Mouse (Mus musculus) CH12.LX (cell line): ENCODE results near the gene Olfr1277. TPM values are rescaled to one million over a fixed set of nuclear protein-coding genes. Genes with fewer than 3 reads are reported as not detected.

ENCODE experiments used
- DNase-seq: peaks from one replicate; pipeline ENCODE4 v3.0.0-alpha.2; 2013; ENCODE audit errors: extremely low read depth
- H3K27ac ChIP-seq: 2 replicates; pipeline ENCODE4 v1.5.1; 2012; ENCODE audit warnings: low read depth, mild to moderate bottlenecking, control low read depth, moderate library complexity; ENCODE audit not compliant: insufficient read depth
- H3K27me3 ChIP-seq: replicated peaks from 2 replicates; pipeline ENCODE3; 2012; ENCODE audit warnings: inconsistent platforms
- H3K36me3 ChIP-seq, 2 experiments: replicated peaks in 1 of 2; 2 replicates each; pipeline versions ENCODE3 to v1.6.1; 2012; ENCODE audit warnings: inconsistent platforms in 1 of 2, low read length in 1 of 2, mild to moderate bottlenecking in 1 of 2, mixed read lengths in 1 of 2, moderate library complexity in 1 of 2; ENCODE audit not compliant: control insufficient read depth in 1 of 2, insufficient read depth in 1 of 2
- H3K4me1 ChIP-seq, 2 experiments: 2 replicates each; pipeline ENCODE4 v1.6.1; 2012; ENCODE audit warnings: inconsistent platforms in 1 of 2, moderate library complexity in 1 of 2; ENCODE audit not compliant: insufficient read depth in 2 of 2, control insufficient read depth in 1 of 2
- H3K4me2 ChIP-seq: 2 replicates; pipeline ENCODE4 v1.6.1; 2012; ENCODE audit warnings: low read depth, mild to moderate bottlenecking, control low read depth; ENCODE audit not compliant: poor library complexity, insufficient read depth, severe bottlenecking
- H3K4me3 ChIP-seq, 3 experiments: fragments of 150-350 bp in 1 of 3; sonication (generic) in 1 of 3; replicated peaks in 1 of 3; 2 replicates each; pipeline versions ENCODE3 to v1.5.1; 2011 to 2012; ENCODE audit warnings: low read depth in 2 of 3, low read length in 2 of 3, mild to moderate bottlenecking in 2 of 3, moderate library complexity in 2 of 3, control low read depth in 1 of 3, improper control_type of control experiment in 1 of 3, inconsistent platforms in 1 of 3, mixed read lengths in 1 of 3; ENCODE audit not compliant: poor library complexity in 1 of 3
- H3K79me2 ChIP-seq: replicated peaks from 2 replicates; pipeline ENCODE4 v1.6.1; 2012; ENCODE audit warnings: mild to moderate bottlenecking, moderate library complexity; ENCODE audit not compliant: control insufficient read depth, poor library complexity, insufficient read depth, severe bottlenecking; ENCODE audit errors: extremely low read depth
- H3K9ac ChIP-seq: 2 replicates; pipeline ENCODE4 v1.6.1; 2012; ENCODE audit warnings: low read depth, mild to moderate bottlenecking, control low read depth, moderate library complexity; ENCODE audit not compliant: insufficient read depth
- H3K9me3 ChIP-seq: replicated peaks from 2 replicates; pipeline ENCODE3; 2012; ENCODE audit warnings: low read length, inconsistent platforms, mixed read lengths
- CTCF ChIP-seq, 2 experiments: IDR thresholded peaks in 1 of 2; conservative IDR thresholded peaks in 1 of 2; 2 replicates each; pipeline ENCODE4 v1.5.1; 2011 to 2012; ENCODE audit warnings: low read depth in 2 of 2, low read length in 2 of 2, improper control_type of control experiment in 1 of 2, inconsistent platforms in 1 of 2, mild to moderate bottlenecking in 1 of 2, moderate library complexity in 1 of 2
- E2F4 ChIP-seq: IDR thresholded peaks from 2 replicates; pipeline ENCODE4 v1.6.1; 2011; ENCODE audit warnings: low read depth, low read length, improper control_type of control experiment; ENCODE audit not compliant: insufficient replicate concordance
- ELF1 ChIP-seq: IDR thresholded peaks from 2 replicates; pipeline ENCODE4 v1.6.1; 2014; ENCODE audit warnings: low read depth, mild to moderate bottlenecking, inconsistent platforms, low read length, improper control_type of control experiment
- ETS1 ChIP-seq: conservative IDR thresholded peaks from 2 replicates; pipeline ENCODE4 v1.6.1; 2012; ENCODE audit warnings: low read depth, mild to moderate bottlenecking, inconsistent platforms, low read length, improper control_type of control experiment, moderate library complexity
- GABPA ChIP-seq: IDR thresholded peaks from 2 replicates; pipeline ENCODE4 v1.6.1; 2012; ENCODE audit warnings: low read depth, low read length, improper control_type of control experiment, inconsistent platforms; ENCODE audit not compliant: insufficient replicate concordance
- JUN ChIP-seq: IDR thresholded peaks from 2 replicates; pipeline ENCODE4 v1.6.1; 2011; ENCODE audit warnings: low read depth, mild to moderate bottlenecking, low read length, improper control_type of control experiment, moderate library complexity; ENCODE audit not compliant: insufficient read depth
- MEF2A ChIP-seq: IDR thresholded peaks from 2 replicates; pipeline ENCODE4 v1.6.1; 2014; ENCODE audit warnings: low read depth, mild to moderate bottlenecking, inconsistent platforms, low read length, improper control_type of control experiment, borderline replicate concordance
- MXI1 ChIP-seq: IDR thresholded peaks from 2 replicates; pipeline ENCODE4 v1.6.1; 2011; ENCODE audit warnings: mild to moderate bottlenecking, low read depth, low read length, improper control_type of control experiment
- TBP ChIP-seq: conservative IDR thresholded peaks from 2 replicates; pipeline ENCODE4 v1.6.1; 2011; ENCODE audit warnings: low read depth, low read length, improper control_type of control experiment
- USF2 ChIP-seq: conservative IDR thresholded peaks from 2 replicates; pipeline ENCODE4 v1.6.1; 2011; ENCODE audit warnings: low read depth, low read length, improper control_type of control experiment
- dilution Hi-C: fragments of 300-500 bp; cut with MboI; formaldehyde crosslinking; loops from 2 replicates; pipeline ENCODE4 v1.14.3; 2020; ENCODE audit warnings: low sequenced_read_pairs; ENCODE audit not compliant: extremely low pct_unique_long_range_greater_than_20kb, extremely low pct_ligation_motif_present
- in situ Hi-C: fragments of 300-500 bp; cut with MboI; formaldehyde crosslinking; loops from 3 replicates; pipeline ENCODE4 v1.14.3; 2019; ENCODE audit warnings: low sequenced_read_pairs, low pct_ligation_motif_present, low pct_unique_long_range_greater_than_20kb, mixed read lengths
- polyA plus RNA-seq: library from polyadenylated mRNA; unstranded; fragments of >175 nt; gene quantifications from 2 replicates; pipeline ENCODE4 v1.2.1, GENCODE M21; 2012; ENCODE audit warnings: low read depth; ENCODE audit not compliant: insufficient read length
- total RNA-seq, 2 experiments: library from RNA; depleted of rRNA; stranded (reverse); fragments of 300-350 nt in 1 of 2; fragments of >200 nt in 1 of 2; gene quantifications; 2 replicates each; pipeline ENCODE4 v1.2.3; 2012 to 2014

The Olfr1277 gene
- total and polyA plus RNA-seq, 3 experiments = not detected

GRCm38 (mm10) chr2:111229502-111229901 is 44.4 kb downstream of the Olfr1277 start, which contains the start of gene 4930430A15Rik:
4930430A15Rik (minus strand) TSS chr2:111229602.
- Histone ChIP-seq H3K36me3 (no peaks in the 10 kb centered on the region), H3K4me3 (no peak within 1 kb of the TSS), H3K9me3 (peaks cover 22% of the 10 kb centered on the region), H3K27me3 (no peaks in the 10 kb centered on the region), H3K4me2 (no peak within 1 kb of the TSS)
- dilution Hi-C loops = no loop called here
- in situ Hi-C loops = no loop called here
- TF ChIP-seq MEF2A (no peak), JUN (no peak), MXI1 (no peak), E2F4 (no peak), USF2 (no peak), ETS1 (no peak), GABPA (no peak), ELF1 (no peak), CTCF (conservative IDR thresholded peaks at IDR 0.05 in 1 of 2, IDR thresholded peaks at IDR 0.05 in 1 of 2; ENCODE audit: low read depth in 2 of 2, low read length in 2 of 2) (no peak), TBP (no peak)
- TF ChIP-seq, all 38 proteins: peak for 0
- DNase-seq = no peak
- H3K79me2 ChIP-seq = no peaks in the 10 kb centered on the region
- no peak within 1 kb of the TSS for H3K9ac ChIP-seq
- no peaks in the 10 kb centered on the region for H3K4me1 ChIP-seq
- no peak within 1 kb of the TSS for H3K27ac ChIP-seq

Other genes starting within 250 kb of the Olfr1277 start
- not detected in 2 replicates for gene Gm13941, start 168.1 kb downstream of the Olfr1277 start, total RNA-seq (2012; rRNA removed)
- not detected in 2 replicates for gene Gm13941, start 168.1 kb downstream of the Olfr1277 start, total RNA-seq (2014; rRNA removed)
- gene Gm13941, start 168.1 kb downstream of the Olfr1277 start, polyA plus RNA-seq = not detected in 2 replicates
- not detected in 2 replicates for gene Gm15130, start 121.2 kb downstream of the Olfr1277 start, total RNA-seq (2012; rRNA removed)
- gene Gm15130, start 121.2 kb downstream of the Olfr1277 start, total RNA-seq (2014; rRNA removed) = not detected in 2 replicates
- gene Gm15130, start 121.2 kb downstream of the Olfr1277 start, polyA plus RNA-seq = not detected in 2 replicates
- not detected in 2 replicates for gene 4930430A15Rik, start 44.5 kb downstream of the Olfr1277 start, total RNA-seq (2012; rRNA removed)
- gene 4930430A15Rik, start 44.5 kb downstream of the Olfr1277 start, total RNA-seq (2014; rRNA removed) = not detected in 2 replicates
- gene 4930430A15Rik, start 44.5 kb downstream of the Olfr1277 start, polyA plus RNA-seq = not detected in 2 replicates
- gene Olfr1275, start 38.8 kb downstream of the Olfr1277 start, total RNA-seq (2012; rRNA removed) = not detected in 2 replicates
- gene Olfr1275, start 38.8 kb downstream of the Olfr1277 start, total RNA-seq (2014; rRNA removed) = not detected in 2 replicates
- not detected in 2 replicates for gene Olfr1275, start 38.8 kb downstream of the Olfr1277 start, polyA plus RNA-seq
- not detected in 2 replicates for gene Olfr1276, start 19.6 kb downstream of the Olfr1277 start, total RNA-seq (2012; rRNA removed)
- gene Olfr1276, start 19.6 kb downstream of the Olfr1277 start, total RNA-seq (2014; rRNA removed) = not detected in 2 replicates
- not detected in 2 replicates for gene Olfr1276, start 19.6 kb downstream of the Olfr1277 start, polyA plus RNA-seq
- gene Olfr1278, start 16.0 kb upstream of the Olfr1277 start, total RNA-seq (2012; rRNA removed) = not detected in 2 replicates
- not detected in 2 replicates for gene Olfr1278, start 16.0 kb upstream of the Olfr1277 start, total RNA-seq (2014; rRNA removed)
- not detected in 2 replicates for gene Olfr1278, start 16.0 kb upstream of the Olfr1277 start, polyA plus RNA-seq
- not detected in 2 replicates for gene Olfr1279, start 26.5 kb upstream of the Olfr1277 start, total RNA-seq (2012; rRNA removed)
- gene Olfr1279, start 26.5 kb upstream of the Olfr1277 start, total RNA-seq (2014; rRNA removed) = not detected in 2 replicates
- not detected in 2 replicates for gene Olfr1279, start 26.5 kb upstream of the Olfr1277 start, polyA plus RNA-seq
- gene Olfr1280, start 39.9 kb upstream of the Olfr1277 start, total RNA-seq (2012; rRNA removed) = not detected in 2 replicates
- gene Olfr1280, start 39.9 kb upstream of the Olfr1277 start, total RNA-seq (2014; rRNA removed) = not detected in 2 replicates
- not detected in 2 replicates for gene Olfr1280, start 39.9 kb upstream of the Olfr1277 start, polyA plus RNA-seq
- not detected in 2 replicates for gene Olfr1281, start 52.4 kb upstream of the Olfr1277 start, total RNA-seq (2012; rRNA removed)
- gene Olfr1281, start 52.4 kb upstream of the Olfr1277 start, total RNA-seq (2014; rRNA removed) = not detected in 2 replicates
- gene Olfr1281, start 52.4 kb upstream of the Olfr1277 start, polyA plus RNA-seq = not detected in 2 replicates
- not detected in 2 replicates for gene Olfr1282, start 62.0 kb upstream of the Olfr1277 start, total RNA-seq (2012; rRNA removed)
- gene Olfr1282, start 62.0 kb upstream of the Olfr1277 start, total RNA-seq (2014; rRNA removed) = not detected in 2 replicates
- not detected in 2 replicates for gene Olfr1282, start 62.0 kb upstream of the Olfr1277 start, polyA plus RNA-seq
- gene Olfr1283, start 92.7 kb upstream of the Olfr1277 start, total RNA-seq (2012; rRNA removed) = not detected in 2 replicates
- gene Olfr1283, start 92.7 kb upstream of the Olfr1277 start, total RNA-seq (2014; rRNA removed) = not detected in 2 replicates
- not detected in 2 replicates for gene Olfr1283, start 92.7 kb upstream of the Olfr1277 start, polyA plus RNA-seq
- not detected in 2 replicates for gene Olfr1284, start 101.4 kb upstream of the Olfr1277 start, total RNA-seq (2012; rRNA removed)
- gene Olfr1284, start 101.4 kb upstream of the Olfr1277 start, total RNA-seq (2014; rRNA removed) = not detected in 2 replicates
- gene Olfr1284, start 101.4 kb upstream of the Olfr1277 start, polyA plus RNA-seq = not detected in 2 replicates
- not detected in 2 replicates for gene Olfr1286, start 149.0 kb upstream of the Olfr1277 start, total RNA-seq (2012; rRNA removed)
- gene Olfr1286, start 149.0 kb upstream of the Olfr1277 start, total RNA-seq (2014; rRNA removed) = not detected in 2 replicates
- not detected in 2 replicates for gene Olfr1286, start 149.0 kb upstream of the Olfr1277 start, polyA plus RNA-seq
- not detected in 2 replicates for gene Olfr1287, start 175.0 kb upstream of the Olfr1277 start, total RNA-seq (2012; rRNA removed)
- gene Olfr1287, start 175.0 kb upstream of the Olfr1277 start, total RNA-seq (2014; rRNA removed) = not detected in 2 replicates
- not detected in 2 replicates for gene Olfr1287, start 175.0 kb upstream of the Olfr1277 start, polyA plus RNA-seq
- not detected in 2 replicates for gene Olfr1288, start 200.0 kb upstream of the Olfr1277 start, total RNA-seq (2012; rRNA removed)
- not detected in 2 replicates for gene Olfr1288, start 200.0 kb upstream of the Olfr1277 start, total RNA-seq (2014; rRNA removed)
- not detected in 2 replicates for gene Olfr1288, start 200.0 kb upstream of the Olfr1277 start, polyA plus RNA-seq
- gene Olfr1289, start 206.7 kb upstream of the Olfr1277 start, total RNA-seq (2012; rRNA removed) = not detected in 2 replicates
- gene Olfr1289, start 206.7 kb upstream of the Olfr1277 start, total RNA-seq (2014; rRNA removed) = not detected in 2 replicates
- gene Olfr1289, start 206.7 kb upstream of the Olfr1277 start, polyA plus RNA-seq = not detected in 2 replicates
- gene Olfr1290, start 219.7 kb upstream of the Olfr1277 start, total RNA-seq (2012; rRNA removed) = not detected in 2 replicates
- not detected in 2 replicates for gene Olfr1290, start 219.7 kb upstream of the Olfr1277 start, total RNA-seq (2014; rRNA removed)
- gene Olfr1290, start 219.7 kb upstream of the Olfr1277 start, polyA plus RNA-seq = not detected in 2 replicates
- not detected in 2 replicates for gene Olfr1291-ps1, start 223.1 kb upstream of the Olfr1277 start, total RNA-seq (2012; rRNA removed)
- gene Olfr1291-ps1, start 223.1 kb upstream of the Olfr1277 start, total RNA-seq (2014; rRNA removed) = not detected in 2 replicates
- gene Olfr1291-ps1, start 223.1 kb upstream of the Olfr1277 start, polyA plus RNA-seq = not detected in 2 replicates